Mouse (Mus musculus): Measurements from ENCODE around the gene Zfp668.
A peak's percentile ranks its signal among the peaks of the same experiment; 100 is the strongest.

DNA sequence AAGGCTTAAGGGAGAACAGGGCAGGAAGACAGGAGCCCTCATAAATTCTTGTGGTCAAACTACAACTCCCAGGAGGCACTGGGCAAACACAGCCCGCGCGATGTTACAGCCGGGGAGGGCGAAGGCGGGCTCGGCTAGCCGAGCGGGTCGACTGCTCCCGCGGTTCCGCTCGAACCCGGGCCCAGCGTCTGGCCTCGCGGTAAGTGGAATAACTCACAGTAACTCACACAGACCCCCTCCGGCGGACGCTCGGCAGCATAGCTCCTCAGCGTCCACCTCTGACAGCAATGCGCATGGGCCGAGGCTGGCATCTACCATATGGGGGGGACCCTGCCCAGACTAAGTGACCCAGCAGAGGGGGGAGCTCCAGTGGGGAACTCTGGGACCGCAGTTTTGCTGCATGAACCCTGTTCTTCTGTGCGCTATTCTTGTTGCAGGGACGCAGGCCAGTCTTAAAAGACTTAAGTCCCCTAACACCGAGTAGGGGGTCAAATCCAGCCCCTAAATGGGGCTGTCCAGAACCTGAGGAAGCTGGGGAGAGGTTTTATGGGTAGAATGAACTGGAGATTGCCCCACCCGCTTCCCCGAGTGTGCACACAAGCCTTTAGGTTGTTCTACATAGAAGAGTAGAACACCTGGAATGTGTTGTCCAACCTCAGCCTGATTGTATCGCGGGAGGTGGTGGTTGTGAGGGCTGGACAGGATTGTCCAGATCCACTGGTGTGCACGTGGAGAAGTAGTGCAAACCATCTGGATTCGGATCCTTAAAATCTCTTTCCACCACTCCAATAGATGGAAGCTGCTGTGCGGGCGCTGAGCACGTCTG is 27.6 kb upstream of the Zfp668 start, which contains the start of gene Bckdk:
- TF ChIP-seq MAX (IDR thresholded peaks at IDR 0.05; ENCODE audit: low read length), result no peak
- peak; percentile 94 for TF ChIP-seq HCFC1 (IDR thresholded peaks at IDR 0.05; ENCODE audit: low read depth, low read length)
- no peak for TF ChIP-seq CHD1 (IDR thresholded peaks at IDR 0.05; ENCODE audit: low read depth, low read length)
- TF ChIP-seq CTCF (conservative IDR thresholded peaks at IDR 0.05 in 1 of 2, IDR thresholded peaks at IDR 0.05 in 1 of 2; ENCODE audit: low read depth in 2 of 2, low read length in 2 of 2), result no peak; a peak in 1 of 4 replicates
- no peak for TF ChIP-seq MAZ (IDR thresholded peaks at IDR 0.05; ENCODE audit: low read depth, low read length)
- no peak for TF ChIP-seq BHLHE40 (IDR thresholded peaks at IDR 0.05; ENCODE audit: low read depth, low read length)
- TF ChIP-seq MEF2A (IDR thresholded peaks at IDR 0.05; ENCODE audit: borderline replicate concordance, low read depth, low read length), result 0 out of 2 replicates have a peak, but pooled peaks have one; percentile 46
- no peak; the same call in 1 of the 2 replicates for TF ChIP-seq POLR2AphosphoS2 (IDR thresholded peaks at IDR 0.05; ENCODE audit: low read depth, low read length)
- TF ChIP-seq ELF1 (IDR thresholded peaks at IDR 0.05; ENCODE audit: low read depth, low read length), result peak; percentile 71
- TF ChIP-seq EP300 (IDR thresholded peaks at IDR 0.05; ENCODE audit: low read length), result no peak

Measured in CH12.LX (cell line).